Mouse (Mus musculus): Measurements from ENCODE around the gene Nadk.
A peak's percentile ranks its signal among the peaks of the same experiment; 100 is the strongest.
"Not testable (repeated sequence)": the region's sequence is repeated elsewhere in the genome, so short reads cannot be mapped to it uniquely, and the experiment has no call there.

The Nadk gene

GRCm38 (mm10) chr4:155569818-155570217 lies 7.6 kb downstream of the Nadk start:
- no peak for DNase-seq (ENCODE audit: extremely low spot score)

DNA sequence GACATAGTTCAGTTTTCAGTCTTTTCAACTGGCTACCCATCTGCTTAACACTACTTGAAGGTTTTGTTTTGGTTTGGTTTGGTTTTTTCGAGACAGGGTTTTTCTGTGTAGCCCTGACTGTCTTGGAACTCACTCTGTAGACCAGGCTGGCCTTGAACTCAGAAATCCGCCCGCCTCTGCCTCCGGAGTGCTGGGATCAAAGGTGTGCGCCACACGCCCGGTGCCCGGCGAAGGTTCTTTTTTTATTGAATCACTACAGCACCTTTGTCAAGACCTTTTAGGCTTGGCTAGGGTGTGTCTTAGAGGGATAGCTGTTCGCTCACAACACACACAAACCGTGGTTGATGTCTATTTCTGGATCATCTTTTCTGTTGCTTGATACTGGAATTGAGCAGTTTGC lies 8.1 kb downstream of the Nadk start:
- DNase-seq (ENCODE audit: extremely low spot score): not testable (repeated sequence)

- no peak for DNase-seq (ENCODE audit: extremely low spot score)
These were observed 9.3 kb downstream of the Nadk start for GRCm38 (mm10) chr4:155571442-155571841.

DNA sequence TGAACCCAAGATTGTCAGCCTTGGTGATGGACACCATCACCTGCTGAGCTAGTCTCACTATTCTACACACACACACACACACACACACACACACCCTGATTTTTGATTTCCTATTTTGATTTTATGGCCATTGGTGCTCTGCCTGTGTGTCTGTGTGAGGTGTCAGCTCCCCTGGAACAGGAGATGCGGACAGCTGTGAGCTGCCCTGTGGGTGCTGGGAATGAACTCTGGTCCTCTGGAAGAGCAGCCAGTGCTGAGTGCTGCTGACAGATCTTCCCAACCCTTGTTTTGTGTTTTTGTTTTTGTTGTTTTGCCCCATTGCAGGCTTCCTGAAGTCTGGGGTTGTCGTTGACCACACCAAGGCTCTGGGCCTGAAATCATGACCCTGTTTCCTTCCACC lies 11.0 kb downstream of the Nadk start:
- DNase-seq (ENCODE audit: extremely low spot score): no peak

- DNase-seq (ENCODE audit: extremely low spot score): no peak
These were observed 11.7 kb downstream of the Nadk start for GRCm38 (mm10) chr4:155573876-155574275.

GRCm38 (mm10) chr4:155574931-155575330 lies 12.8 kb downstream of the Nadk start:
- DNase-seq (ENCODE audit: extremely low spot score): no peak

DNA sequence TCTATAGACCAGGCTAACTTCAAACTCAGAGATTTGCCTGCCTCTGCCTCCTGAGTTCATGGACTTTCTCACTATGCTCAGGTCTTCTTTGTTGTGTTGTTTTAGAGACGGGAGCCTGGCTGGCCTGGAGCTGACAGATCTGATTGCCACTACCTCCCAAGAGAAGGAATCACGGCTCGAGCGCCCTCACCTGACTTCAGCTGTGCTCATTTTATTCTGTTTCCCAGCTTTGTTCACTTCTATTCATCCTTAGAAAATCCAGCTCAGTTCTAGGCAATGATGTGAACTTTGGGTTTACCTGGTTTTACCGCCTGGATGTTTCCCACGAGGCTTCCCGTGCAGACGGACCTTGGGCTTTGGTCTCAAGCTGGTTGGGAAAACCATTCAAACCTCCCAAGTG lies 13.3 kb downstream of the Nadk start:
- DNase-seq (ENCODE audit: extremely low spot score): no peak

DNA sequence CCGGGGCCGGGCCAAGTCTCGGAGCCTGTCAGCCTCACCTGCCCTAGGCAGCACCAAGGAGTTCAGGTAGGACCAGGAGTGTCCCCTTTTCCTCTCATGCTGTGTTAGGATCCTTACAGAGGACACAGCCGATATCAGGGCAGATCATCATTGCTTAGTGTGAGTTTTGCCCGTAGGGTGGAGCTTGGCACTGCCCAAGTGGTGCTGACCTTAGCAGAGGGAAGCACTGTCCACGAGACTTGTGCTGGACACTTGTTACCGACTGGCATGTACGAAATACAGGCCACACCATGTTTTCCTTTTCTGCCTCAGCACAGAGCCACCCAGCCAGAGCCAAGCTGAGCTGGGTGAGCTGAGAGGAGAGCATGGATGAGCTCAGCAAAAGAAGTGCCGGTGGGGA lies 15.0 kb downstream of the Nadk start:
- DNase-seq (ENCODE audit: extremely low spot score): no peak

DNA sequence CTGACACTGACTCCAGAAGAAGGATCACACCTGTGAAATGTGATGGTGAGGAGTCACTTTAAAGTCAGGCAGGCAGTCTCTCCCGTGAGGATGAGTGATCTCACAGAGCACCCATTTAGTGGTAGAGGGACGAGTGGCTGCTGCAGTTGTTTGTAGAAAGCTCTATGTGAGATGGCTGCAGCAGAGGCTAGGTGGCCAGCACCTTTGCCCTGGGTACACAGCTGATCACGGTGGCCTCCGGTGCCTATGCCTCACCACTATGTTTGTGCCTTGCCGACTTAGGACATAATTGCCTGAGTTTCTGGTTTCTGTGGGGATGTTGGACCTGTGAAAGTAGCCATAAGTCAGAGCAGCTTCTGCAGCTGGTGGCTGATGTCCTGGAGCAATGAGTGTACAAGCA lies 15.6 kb downstream of the Nadk start:
- no peak for DNase-seq (ENCODE audit: extremely low spot score)

GRCm38 (mm10) chr4:155578336-155579125 lies 16.4 kb downstream of the Nadk start:
- DNase-seq (ENCODE audit: extremely low spot score): no peak

DNA sequence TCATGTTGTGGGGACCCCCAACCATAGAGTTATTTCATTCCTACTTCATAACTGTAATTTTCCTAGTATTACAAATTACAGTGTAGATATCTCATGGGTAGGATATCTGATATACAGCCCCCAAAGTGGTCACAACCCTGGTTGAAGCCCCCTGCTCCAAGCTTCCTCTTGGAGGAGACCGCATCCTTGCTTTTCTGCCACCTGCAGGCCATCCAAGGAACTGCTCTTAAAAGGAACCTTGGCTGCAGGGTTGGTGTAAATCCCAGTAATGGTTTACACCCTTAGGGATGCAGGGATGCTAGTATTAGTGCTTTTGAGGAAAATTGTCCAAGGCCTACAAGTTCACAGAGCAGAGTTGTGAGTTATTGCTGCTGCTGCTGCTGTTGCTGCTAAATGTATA lies 18.2 kb downstream of the Nadk start:
- peak; percentile 63 for DNase-seq (ENCODE audit: extremely low spot score)

DNA sequence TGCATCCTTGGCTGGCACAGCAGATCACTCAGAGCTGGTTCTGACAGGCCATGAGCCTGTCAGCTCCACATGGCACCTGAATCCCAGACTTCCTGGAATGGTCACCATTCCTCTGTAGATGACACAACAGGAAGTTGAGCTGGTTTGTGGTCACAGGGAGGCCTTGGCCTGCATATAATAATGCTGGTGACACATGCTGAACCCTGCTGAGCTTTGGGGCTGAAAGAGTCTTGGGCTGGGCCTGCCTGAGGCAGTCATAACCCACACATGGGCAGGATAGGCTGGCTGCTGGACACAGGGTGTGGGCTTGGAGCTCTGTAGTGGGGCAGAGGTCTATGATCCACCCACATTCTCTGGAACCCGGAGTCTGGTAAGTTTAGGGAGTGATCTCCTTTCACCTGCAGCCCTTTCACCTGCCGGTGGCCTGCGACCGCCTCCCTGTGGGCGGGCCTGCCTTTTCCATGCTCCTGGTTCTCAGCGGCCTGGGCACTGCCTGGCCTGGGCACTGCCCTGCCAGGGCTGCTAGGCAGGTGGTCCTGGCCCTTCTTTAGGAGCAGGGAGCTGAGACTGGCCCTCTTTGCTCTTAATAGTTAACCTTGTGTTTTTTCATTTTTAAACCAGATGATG lies 20.2 kb downstream of the Nadk start:
- DNase-seq (ENCODE audit: extremely low spot score): no peak

DNA sequence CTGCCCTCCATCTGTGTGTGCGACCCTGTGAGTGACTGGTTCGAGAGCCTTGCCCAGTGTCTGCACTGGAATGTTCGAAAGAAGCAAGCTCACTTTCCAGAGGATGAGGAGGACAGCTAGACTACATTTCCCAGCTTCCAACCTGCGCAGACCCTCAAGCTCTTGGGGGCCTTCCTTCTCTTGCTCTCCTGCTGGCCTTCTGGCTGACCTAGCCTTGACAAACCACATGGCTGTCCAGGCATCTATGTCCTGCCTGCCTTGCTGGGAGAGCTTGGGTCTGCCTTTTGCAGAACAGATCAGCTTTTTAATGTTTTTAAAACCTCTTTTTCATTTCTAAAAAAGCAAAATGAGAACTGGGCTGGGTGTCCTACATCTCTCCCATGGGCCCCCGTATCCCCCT lies 27.2 kb downstream of the Nadk start:
- DNase-seq (ENCODE audit: extremely low spot score): no peak

- no peak for DNase-seq (ENCODE audit: extremely low spot score)
These were observed 29.0 kb downstream of the Nadk start for GRCm38 (mm10) chr4:155591012-155591719.

GRCm38 (mm10) chr4:155593780-155594179 lies 31.6 kb downstream of the Nadk start:
- no peak for DNase-seq (ENCODE audit: extremely low spot score)

DNA sequence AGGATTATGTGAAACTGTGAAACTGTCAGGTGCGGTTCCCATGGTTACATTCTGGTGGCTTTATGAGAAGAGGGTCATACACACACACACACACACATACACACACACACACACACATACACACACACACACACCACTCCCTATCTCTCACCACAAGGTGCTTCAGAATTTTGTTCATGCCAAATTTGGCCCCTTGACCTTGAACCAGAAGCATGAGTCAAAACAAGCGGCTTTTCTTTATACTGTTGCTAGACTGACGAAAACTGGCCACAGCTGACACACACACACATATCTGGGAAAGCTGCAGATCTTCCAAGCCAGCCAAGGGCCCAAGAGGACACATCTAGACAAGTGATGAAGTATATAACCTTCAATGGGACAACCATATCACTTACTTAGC lies 33.6 kb downstream of the Nadk start:
- DNase-seq (ENCODE audit: extremely low spot score): no peak

DNA sequence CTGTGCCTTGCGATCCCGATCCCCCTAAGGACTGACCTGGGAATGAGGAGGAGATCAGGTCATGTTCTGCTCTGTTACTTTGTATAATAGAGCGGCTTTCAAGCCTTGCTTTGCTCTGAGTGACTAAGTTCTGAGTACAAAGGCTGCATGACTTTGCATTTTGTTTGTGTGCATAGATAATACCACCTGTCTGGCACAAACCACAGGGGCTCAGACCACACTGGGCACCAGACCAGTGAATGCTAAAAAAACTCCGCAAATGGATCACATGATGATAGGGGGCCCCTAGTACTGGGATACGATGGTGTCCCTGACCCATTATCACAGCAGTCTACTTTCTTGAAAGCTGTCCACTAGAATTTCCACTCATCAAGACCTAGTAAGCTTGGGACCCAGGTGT lies 34.4 kb downstream of the Nadk start:
- no peak for DNase-seq (ENCODE audit: extremely low spot score)

- DNase-seq (ENCODE audit: extremely low spot score): peak; percentile 22
These were observed 36.4 kb downstream of the Nadk start for GRCm38 (mm10) chr4:155598536-155598935.

DNA sequence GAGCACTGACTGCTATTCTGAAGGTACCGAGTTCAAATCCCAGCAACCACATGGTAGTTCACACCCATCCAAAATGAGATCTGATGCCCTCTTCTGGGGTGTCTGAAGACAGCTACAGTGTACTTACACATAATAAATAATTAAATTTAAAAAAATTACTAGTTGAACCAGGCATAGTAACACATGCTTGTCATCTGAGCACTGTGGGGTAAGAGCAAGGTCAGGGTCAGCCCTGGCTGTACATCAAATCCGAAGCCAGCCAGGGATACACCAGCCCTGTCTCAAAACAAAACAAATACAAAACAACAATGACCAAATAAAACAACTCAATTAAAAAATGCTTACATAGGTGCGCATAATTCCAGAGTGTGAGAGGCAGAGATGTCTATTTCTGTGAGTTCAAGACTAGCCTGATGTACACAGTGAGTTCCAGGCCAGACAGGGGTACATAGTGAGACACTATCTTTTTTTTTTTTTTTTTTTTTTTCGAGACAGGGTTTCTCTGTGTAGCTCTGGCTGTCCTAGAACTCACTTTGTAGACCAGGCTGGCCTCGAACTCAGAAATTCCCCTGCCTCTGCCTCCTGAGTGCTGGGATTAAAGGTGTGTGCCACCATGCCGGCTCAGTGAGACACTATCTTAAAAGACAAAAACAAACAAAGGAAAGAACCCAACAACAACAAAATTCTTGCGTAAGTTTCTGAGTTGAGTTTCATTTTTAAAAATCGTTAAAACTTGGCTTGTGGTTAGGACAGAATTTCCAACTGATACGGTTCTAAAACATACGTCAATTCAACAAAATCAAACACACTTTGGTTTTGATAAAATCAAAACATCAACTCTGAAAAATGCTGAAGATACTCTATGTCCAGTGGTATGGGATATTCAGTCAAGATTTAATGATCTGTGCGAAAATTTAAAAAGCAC lies 38.0 kb downstream of the Nadk start:
- DNase-seq (ENCODE audit: extremely low spot score): no peak

- DNase-seq (ENCODE audit: extremely low spot score): peak; percentile 98
These were observed 39.2 kb downstream of the Nadk start, which contains the start of gene Slc35e2 for GRCm38 (mm10) chr4:155601091-155601996. Slc35e2 (plus strand) TSS chr4:155601416.

- no peak for DNase-seq (ENCODE audit: extremely low spot score)
These were observed 39.8 kb downstream of the Nadk start for GRCm38 (mm10) chr4:155601997-155602456.
